Mouse (Mus musculus) B cell, adult 67 days (primary cell): ENCODE measurements around the gene Spint2. TPM values are rescaled to one million over a fixed set of nuclear protein-coding genes. Genes with fewer than 3 reads are reported as not detected.

Source experiments
- total RNA-seq, 2 experiments: library from RNA; stranded (reverse); gene quantifications; 4 replicates each; pipeline ENCODE4 v1.2.4; 2023

Gene Spint2
- 10 to 100 TPM; 38.6 to 45.2 TPM for total RNA-seq

GRCm38 (mm10) chr7:29281201-29282073 is at the start of gene Spint2:
Gene Spint2, minus strand, starts transcription at chr7:29281912.

GRCm38 (mm10) chr7:29303738-29304462 is 22.2 kb upstream of the Spint2 start, which contains the start of gene Dpf1:
Gene Dpf1, plus strand, starts transcription at chr7:29303951.

GRCm38 (mm10) chr7:29288942-29289638 is 7.4 kb upstream of the Spint2 start, which contains the start of gene Ppp1r14a:
Gene Ppp1r14a, plus strand, starts transcription at chr7:29289308.

DNA sequence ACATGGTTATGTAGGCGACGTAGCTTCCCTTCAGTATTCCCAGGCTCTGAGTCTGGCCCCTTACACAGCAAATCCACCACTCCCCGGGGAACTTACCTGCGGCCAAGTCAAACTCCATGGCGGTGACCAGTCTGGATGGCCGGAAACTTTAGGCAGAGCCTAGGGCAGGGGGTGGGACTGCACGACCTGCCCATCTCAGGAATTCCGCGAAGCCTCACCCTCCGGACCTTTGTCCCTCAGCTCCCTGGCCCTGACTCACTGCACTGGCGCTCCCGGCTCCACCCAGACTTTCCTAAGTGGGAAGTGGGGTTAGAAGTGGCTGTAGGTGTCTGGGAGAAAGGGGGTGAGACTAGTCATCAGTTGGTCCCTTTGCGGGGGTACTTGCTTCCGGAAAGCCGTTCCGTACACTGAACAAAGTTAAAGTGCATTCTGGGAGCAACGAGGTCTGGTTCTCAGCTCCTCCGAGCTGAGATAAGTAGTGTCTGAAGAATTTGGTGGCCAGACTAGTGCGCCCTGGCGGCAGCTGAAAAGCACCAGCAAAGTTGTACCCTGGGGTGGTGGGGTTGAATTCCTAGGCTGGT is 33.4 kb downstream of the Spint2 start, which contains the start of gene 2200002D01Rik:
2200002D01Rik (minus strand) TSS at position 206 of the 581 bp plus-strand sequence.

GRCm38 (mm10) chr7:29238019-29238967 is 43.4 kb downstream of the Spint2 start, which contains the start of gene Yif1b:
Gene Yif1b, plus strand, starts transcription at chr7:29238329.

GRCm38 (mm10) chr7:29232247-29233013 is 49.3 kb downstream of the Spint2 start, which contains the start of gene Kcnk6:
Gene Kcnk6, minus strand, starts transcription at chr7:29232515.

DNA sequence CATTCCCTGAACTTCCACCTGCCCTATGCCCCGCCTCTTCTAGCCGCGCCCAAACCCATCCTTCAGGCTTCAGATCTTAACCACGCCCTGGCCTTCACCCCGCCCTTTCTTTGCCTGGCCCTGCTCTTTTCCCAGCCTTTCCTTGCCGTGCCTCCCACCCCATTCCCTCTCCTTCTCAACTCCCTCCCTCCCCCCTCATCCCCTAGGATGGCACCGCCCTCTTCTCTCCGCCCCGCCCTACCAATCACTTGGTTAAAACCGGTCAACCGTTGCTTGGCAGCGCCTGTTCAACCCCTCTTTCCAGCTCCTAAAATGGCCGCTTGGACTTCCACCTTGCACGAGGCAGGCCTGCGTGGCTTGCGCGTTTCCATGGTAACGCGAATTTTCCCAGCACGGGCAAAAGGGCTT is 68.0 kb downstream of the Spint2 start, which contains the start of gene Catsperg1:
Catsperg1 (minus strand) TSS at position 361 of the 408 bp plus-strand sequence.

Other genes starting within 250 kb of the Spint2 start
- under 1 TPM; 0.32 to 0.39 TPM for gene Ryr1, start 156.7 kb downstream of the Spint2 start, total RNA-seq
- gene Rasgrp4, start 147.1 kb downstream of the Spint2 start, total RNA-seq, result 1 to 10 TPM; 4.1 to 4.4 TPM
- 10 to 100 TPM; 27.9 to 33.3 TPM for gene Fam98c, start 125.7 kb downstream of the Spint2 start, total RNA-seq
- not detected for gene Ggn, start 111.7 kb downstream of the Spint2 start, total RNA-seq
- 1 to 10 TPM; 1.5 to 1.7 TPM for gene Spred3, start 111.5 kb downstream of the Spint2 start, total RNA-seq
- 100 to 1,000 TPM; 197 to 231 TPM for gene Psmd8, start 101.2 kb downstream of the Spint2 start, total RNA-seq
- gene Catsperg1, start 67.9 kb downstream of the Spint2 start, total RNA-seq, result 1 to 10 TPM; 2.4 to 2.8 TPM
- 1 to 10 TPM; 1.4 to 1.9 TPM for gene Kcnk6, start 49.4 kb downstream of the Spint2 start, total RNA-seq
- gene Yif1b, start 43.6 kb downstream of the Spint2 start, total RNA-seq, result 10 to 100 TPM; 22.3 to 24.6 TPM
- 1 to 10 TPM; 3.2 to 3.5 TPM for gene 2200002D01Rik, start 33.4 kb downstream of the Spint2 start, total RNA-seq
- not detected for gene Ppp1r14a, start 7.4 kb upstream of the Spint2 start, total RNA-seq
- 1 to 10 TPM in 1 of 2 experiments, not detected in 1; 1.0 TPM for gene Dpf1, start 22.0 kb upstream of the Spint2 start, total RNA-seq
- gene Sipa1l3, start 236.7 kb upstream of the Spint2 start, total RNA-seq, result 10 to 100 TPM; 42.9 to 46.2 TPM